Mouse (Mus musculus) MN1 (cell line): Measurements from ENCODE around the gene Vmn1r74.
"Not testable (repeated sequence)": the region's sequence is repeated elsewhere in the genome, so short reads cannot be mapped to it uniquely, and the experiment has no call there.

Experiments
- DNase-seq: peaks from one replicate; pipeline ENCODE4 v3.0.0-alpha.2; 2016; ENCODE audit warnings: low spot score

Vmn1r74 gene

GRCm38 (mm10) chr7:11833680-11834079 lies at the start of gene Vmn1r74:
TSS of gene Vmn1r74 (plus strand) at chr7:11833980.
- DNase-seq = no peak

GRCm38 (mm10) chr7:11813751-11814150 lies 20.0 kb upstream of the Vmn1r74 start:
- no peak for DNase-seq

DNA sequence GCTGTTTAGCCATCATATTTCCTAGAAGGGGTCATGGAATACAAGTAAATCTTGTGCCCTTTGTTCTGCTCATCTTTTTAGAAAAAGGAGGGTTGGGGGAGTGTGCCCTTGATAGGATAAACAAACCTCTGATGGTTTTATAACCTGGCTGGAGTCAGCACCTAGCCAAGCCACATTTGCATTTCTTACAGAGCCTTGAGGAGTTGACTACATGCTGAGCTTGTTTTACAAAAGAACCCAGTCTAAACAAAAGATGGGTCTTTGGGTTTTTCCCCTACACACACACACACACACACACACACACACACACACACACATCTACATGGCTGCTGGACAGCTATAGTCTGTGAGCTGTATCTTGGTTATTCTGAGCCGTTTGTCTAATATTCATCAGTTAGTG lies 11.6 kb upstream of the Vmn1r74 start:
- no peak for DNase-seq

DNA sequence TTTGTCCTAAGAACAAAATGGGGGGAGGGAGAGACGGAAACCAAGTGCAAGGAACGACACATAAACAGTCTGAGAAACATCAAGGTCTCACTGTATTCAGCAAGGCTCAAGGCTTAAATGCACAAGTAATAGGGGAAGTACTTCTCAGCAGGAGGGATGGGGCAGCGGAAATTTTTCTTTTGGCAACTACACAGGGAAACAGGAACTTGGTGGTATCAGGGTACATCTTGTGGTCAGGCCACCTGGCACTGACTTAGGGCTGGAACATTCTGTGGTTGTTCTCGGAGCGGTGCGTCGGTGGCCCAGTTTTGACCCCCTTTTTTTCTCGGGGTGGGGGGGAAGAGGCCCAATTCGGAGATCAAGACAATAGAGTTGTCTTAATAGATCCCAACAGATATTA lies 10.5 kb upstream of the Vmn1r74 start:
- DNase-seq = not testable (repeated sequence)

- no peak for DNase-seq
Observed at GRCm38 (mm10) chr7:11874330-11874729, 40.5 kb downstream of the Vmn1r74 start, which contains the start of gene Vmn1r75. TSS of gene Vmn1r75 (plus strand) at chr7:11874630.
